Mouse (Mus musculus) lung, postnatal 0 days (tissue): ENCODE measurements around the gene Lrpap1.

Source experiments
- CTCF ChIP-seq: IDR thresholded peaks from 2 replicates; pipeline ENCODE4 v1.5.1; 2016; ENCODE audit warnings: antibody characterized with exemption, mild to moderate bottlenecking
- EP300 ChIP-seq: IDR thresholded peaks from 2 replicates; pipeline ENCODE4 v1.6.1; 2016; ENCODE audit warnings: antibody characterized with exemption, mild to moderate bottlenecking, control low read depth

DNA sequence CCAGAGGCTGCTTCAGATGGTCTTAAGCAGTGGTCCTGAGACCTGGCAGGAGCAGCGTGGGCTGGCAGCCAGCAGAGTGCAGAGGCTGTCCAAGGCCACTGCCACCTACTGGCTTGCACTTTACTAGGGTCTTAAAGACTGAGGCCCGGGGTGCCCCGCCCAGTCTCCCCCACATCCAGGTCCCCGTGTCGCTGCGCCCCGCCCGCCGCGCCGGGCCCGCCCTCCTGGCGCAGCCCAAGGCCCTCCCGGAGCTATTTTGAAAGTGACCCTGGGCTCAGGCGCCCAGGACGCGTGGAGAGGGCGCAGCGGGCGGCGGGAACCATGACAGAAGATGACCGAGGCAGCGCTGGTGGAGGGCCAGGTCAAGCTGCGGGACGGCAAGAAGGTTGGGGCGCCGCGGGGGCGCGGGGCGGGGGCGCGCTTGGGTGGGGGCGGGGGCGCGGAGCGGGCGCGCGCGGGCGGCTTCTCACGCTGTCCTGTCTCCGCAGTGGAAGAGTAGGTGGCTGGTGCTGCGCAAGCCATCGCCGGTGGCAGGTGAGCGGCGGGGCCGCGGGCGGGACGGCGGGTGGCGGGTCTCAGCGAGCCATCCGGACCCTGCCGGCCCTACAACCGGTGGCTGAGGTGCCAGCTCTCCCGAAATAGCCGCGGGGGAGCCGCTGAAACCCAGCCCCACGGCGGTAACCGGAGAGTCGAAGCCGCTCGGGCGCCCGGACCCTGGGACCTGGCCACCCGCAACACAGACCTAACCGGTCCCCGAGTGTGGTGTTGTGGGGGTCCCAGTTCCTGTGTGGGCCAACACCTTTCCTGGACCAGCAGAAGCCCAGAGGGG lies 48.7 kb downstream of the Lrpap1 start, which contains the start of gene Dok7:
- peak; percentile 48 for TF ChIP-seq CTCF
- no peak for TF ChIP-seq EP300
